Mouse (Mus musculus) hindbrain, postnatal 0 days (tissue): ENCODE results near the gene Tmem263. TPM values are rescaled to one million over a fixed set of nuclear protein-coding genes. Genes with fewer than 3 reads are reported as not detected.

Experiments
- ATAC-seq: fragments of 200-750 bp; cut with Nextera tagmentation; 2 replicates; pipeline ENCODE4 v1.8.0; 2017; ENCODE audit warnings: mild to moderate bottlenecking, moderate TSS enrichment, moderate library complexity
- DNase-seq: peaks from one replicate; pipeline ENCODE4 v3.0.0-alpha.2; 2015; ENCODE audit warnings: low spot score
- H3K27ac ChIP-seq: fragments of 300-500 bp; sonication (generic); 2 replicates; pipeline ENCODE4 v1.5.1; 2014; ENCODE audit warnings: mild to moderate bottlenecking
- H3K27me3 ChIP-seq: fragments of 300-500 bp; sonication (generic); 2 replicates; pipeline ENCODE4 v1.6.1; 2014; ENCODE audit warnings: low read length, mixed read lengths; ENCODE audit not compliant: insufficient read depth
- H3K36me3 ChIP-seq: fragments of 300-500 bp; sonication (generic); 2 replicates; pipeline ENCODE4 v1.6.1; 2014; ENCODE audit warnings: low read length, mixed read lengths; ENCODE audit not compliant: insufficient read depth
- H3K4me1 ChIP-seq: fragments of 300-500 bp; sonication (generic); 2 replicates; pipeline ENCODE4 v1.6.1; 2014; ENCODE audit warnings: antibody characterized with exemption, low read length, mixed read lengths; ENCODE audit not compliant: insufficient read depth
- H3K4me2 ChIP-seq: fragments of 300-500 bp; sonication (generic); 2 replicates; pipeline ENCODE4 v1.6.1; 2014; ENCODE audit warnings: low read depth, mild to moderate bottlenecking, low read length, moderate library complexity, mixed read lengths
- H3K4me3 ChIP-seq: fragments of 300-500 bp; sonication (generic); 2 replicates; pipeline ENCODE4 v1.5.1; 2014; ENCODE audit warnings: low read length
- H3K9ac ChIP-seq: fragments of 300-500 bp; sonication (generic); replicated peaks from 2 replicates; pipeline ENCODE4 v1.6.1; 2014; ENCODE audit warnings: mild to moderate bottlenecking, low read length, moderate library complexity, mixed read lengths
- H3K9me3 ChIP-seq: fragments of 300-500 bp; sonication (generic); 2 replicates; pipeline ENCODE4 v1.6.1; 2016; ENCODE audit warnings: low read length, mixed read lengths
- CTCF ChIP-seq: IDR thresholded peaks from 2 replicates; pipeline ENCODE4 v1.5.1; 2016; ENCODE audit warnings: antibody characterized with exemption, control low read depth, low read depth
- WGBS: fragments of 180-500 bp; shearing (Covaris S2); extraction: QIAGEN DNeasy Blood & Tissue Kit; methylation state at CpG from one replicate; pipeline ENCODE4 v1.1.7; 2014; 5-methylcytosine and 5-hydroxymethylcytosine counted together
- polyA plus RNA-seq: library from polyadenylated mRNA; unstranded; fragments of >200 nt; fragmentation: Nextera tagmentation; extraction: Ambion mirVana; gene quantifications from 2 replicates; pipeline ENCODE4 v1.2.1, GENCODE M21; 2015
- total RNA-seq: library from RNA; depleted of rRNA; stranded (reverse); fragments of >200 nt; gene quantifications from 2 replicates; pipeline ENCODE4 v1.2.3, GENCODE M21; 2014; rRNA removed

The Tmem263 gene
- total RNA-seq, result 20.4 and 21.1 TPM in 2 replicates
- 46.9 and 48.6 TPM in 2 replicates for polyA plus RNA-seq

DNA sequence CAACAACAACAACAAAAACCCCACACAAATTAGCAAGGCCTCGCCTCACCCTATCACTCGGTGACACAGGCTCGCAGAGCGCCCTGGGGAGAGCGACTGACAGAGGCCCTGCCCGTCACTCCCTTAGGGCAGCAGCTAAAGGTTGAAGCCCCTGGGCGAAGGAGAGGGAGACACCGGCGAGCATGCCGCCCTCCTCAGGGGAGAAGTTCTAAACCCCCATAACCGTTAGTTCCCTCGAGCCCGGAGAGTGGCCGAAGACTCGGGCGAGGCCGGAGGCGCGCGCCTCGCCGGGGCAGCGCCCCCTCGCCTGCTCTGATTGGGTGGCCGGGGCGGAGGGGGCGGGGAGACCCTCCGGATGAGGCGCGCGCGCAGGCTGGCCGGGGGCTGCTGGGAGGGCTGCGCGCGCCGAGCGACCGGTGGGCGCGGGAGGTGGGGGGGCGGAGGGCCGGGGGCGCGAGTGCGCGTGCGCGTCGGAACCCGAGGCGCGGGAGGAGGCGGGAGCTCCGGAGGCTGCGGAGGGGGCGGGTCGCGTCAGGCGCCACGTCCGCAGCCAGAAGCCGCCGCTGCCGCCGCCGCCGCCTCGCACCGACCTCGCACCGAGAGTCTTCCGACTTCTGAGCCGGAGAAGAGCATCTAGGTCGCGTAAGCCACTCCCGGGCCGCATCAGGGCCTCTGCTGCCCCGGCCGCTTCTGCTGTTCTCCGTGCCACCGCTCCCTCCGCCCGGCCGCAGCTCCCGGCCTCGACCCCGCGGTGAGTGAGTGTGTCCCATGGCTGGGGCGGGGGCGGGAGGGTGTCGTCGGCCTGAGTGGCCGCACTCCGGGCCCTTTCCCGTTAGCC, at the start of gene Tmem263, which contains the start of gene Fhl4:
Gene Tmem263, plus strand, starts transcription at position 381 of the 838 bp plus-strand sequence.
Gene Fhl4, minus strand, starts transcription at position 249 of the 838 bp plus-strand sequence.
- no peaks in the 10 kb centered on the region for H3K36me3 ChIP-seq
- DNase-seq, result peak; percentile 97

DNA sequence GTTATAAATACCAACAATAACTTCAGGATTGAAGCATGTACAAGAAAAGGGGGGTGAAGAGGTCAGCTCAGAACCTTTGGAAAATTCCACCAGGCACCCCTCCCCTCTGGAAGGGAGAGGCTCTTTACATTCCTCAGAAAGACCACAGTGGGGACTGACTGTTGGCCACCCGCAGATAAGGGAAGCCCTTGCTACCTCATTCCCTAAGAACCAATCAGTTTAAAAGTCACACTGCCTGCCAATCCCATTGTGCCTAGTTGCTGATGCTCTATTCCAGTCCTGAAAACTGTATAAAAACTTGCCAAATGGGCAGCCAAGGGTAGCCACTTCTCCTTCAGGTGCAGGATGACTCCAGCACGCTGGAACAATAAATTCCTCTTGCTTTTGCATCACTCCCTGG, 47.6 kb upstream of the Tmem263 start:
- H3K4me1 ChIP-seq, result no peaks in the 10 kb centered on the region
- ATAC-seq (no peak), DNase-seq (no peak)
- no peak overlapping the region for H3K27ac ChIP-seq
- WGBS, result 89% methylated on average over 2 of the region's 2 CpGs
- no peaks in the 10 kb centered on the region for H3K9me3 ChIP-seq
- no peak overlapping the region for H3K4me3 ChIP-seq
- no peak overlapping the region for H3K4me2 ChIP-seq
- H3K9ac ChIP-seq, result no peak overlapping the region
- H3K27me3 ChIP-seq, result no peaks in the 10 kb centered on the region
- no peaks in the 10 kb centered on the region for H3K36me3 ChIP-seq
- no peak for TF ChIP-seq CTCF

More for the DNA sequence above, at the start of gene Tmem263, which contains the start of gene Fhl4:
- H3K4me2 ChIP-seq, result peak within 1 kb of the TSS; percentile 76
- under 1% methylated on average over 70 of the region's 96 CpGs for WGBS
- peak within 1 kb of the TSS; percentile 92 for H3K9ac ChIP-seq
- H3K9me3 ChIP-seq, result no peaks in the 10 kb centered on the region
- peak within 1 kb of the TSS; percentile 95 for H3K4me3 ChIP-seq
- no peaks in the 10 kb centered on the region for H3K4me1 ChIP-seq
- ATAC-seq, result peak; percentile 98
- no peaks in the 10 kb centered on the region for H3K27me3 ChIP-seq
- no peak; the same call in 1 of the 2 replicates for TF ChIP-seq CTCF
- peak within 1 kb of the TSS; percentile 93 for H3K27ac ChIP-seq

DNA sequence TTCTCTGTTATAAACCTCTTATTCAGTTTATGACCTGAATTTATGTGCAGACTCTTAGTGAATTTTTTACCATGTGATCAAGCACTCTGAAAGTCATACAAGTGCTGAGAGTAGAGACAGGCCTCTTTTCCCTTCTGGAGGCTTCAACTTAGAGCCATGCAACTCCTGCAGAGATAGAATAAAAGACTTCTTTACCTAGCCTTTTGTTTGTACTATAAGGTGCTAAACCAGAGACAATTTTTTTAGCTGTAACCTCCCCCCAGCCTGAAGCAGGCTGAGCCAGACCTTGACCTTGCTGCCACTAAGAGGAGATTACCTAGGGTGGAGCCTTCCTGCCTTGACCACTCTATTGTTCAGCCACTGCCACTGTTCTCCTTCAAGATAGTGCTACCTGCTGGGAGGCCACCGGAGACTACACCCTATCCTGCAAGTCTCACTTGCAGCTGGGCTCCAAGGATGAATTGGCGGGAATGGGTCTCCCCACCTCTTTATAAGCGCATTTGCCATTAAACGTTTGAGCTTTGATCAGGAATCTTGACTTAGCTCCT, 30.7 kb upstream of the Tmem263 start:
- no peak for TF ChIP-seq CTCF

DNA sequence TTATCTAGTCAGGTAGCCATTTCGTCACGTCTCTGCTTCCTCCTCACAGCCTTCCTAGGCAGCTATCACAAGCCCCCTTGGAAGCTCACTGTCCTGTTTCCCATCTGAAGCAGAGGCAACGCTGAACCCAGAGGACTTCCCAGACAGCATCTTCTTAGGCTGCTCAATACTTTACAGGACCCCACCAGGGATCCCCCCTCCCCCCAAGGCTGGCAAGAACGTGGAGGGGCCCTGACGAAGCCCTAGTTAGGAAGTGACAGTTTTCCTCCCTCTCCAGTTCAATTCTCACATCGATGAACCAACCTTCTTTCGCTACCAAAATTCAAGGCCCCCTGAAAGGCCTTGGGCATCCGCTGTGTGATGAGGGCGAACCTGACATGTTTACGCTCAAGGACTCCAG, 586 bp upstream of the Tmem263 start:
- DNase-seq, result peak; percentile 43
- ATAC-seq, result peak; percentile 35
- WGBS, result under 1% methylated on average over 10 of the region's 10 CpGs

More for the DNA sequence above, 30.7 kb upstream of the Tmem263 start:
- Histone ChIP-seq H3K4me2 (no peak overlapping the region), H3K27me3 (no peaks in the 10 kb centered on the region), H3K27ac (no peak overlapping the region), H3K36me3 (no peaks in the 10 kb centered on the region), H3K9ac (no peak overlapping the region), H3K4me3 (no peak overlapping the region), H3K9me3 (no peaks in the 10 kb centered on the region), H3K4me1 (no peaks in the 10 kb centered on the region)
- DNase-seq (no peak), ATAC-seq (no peak)
- WGBS, result 57% methylated on average over 4 of the region's 4 CpGs

DNA sequence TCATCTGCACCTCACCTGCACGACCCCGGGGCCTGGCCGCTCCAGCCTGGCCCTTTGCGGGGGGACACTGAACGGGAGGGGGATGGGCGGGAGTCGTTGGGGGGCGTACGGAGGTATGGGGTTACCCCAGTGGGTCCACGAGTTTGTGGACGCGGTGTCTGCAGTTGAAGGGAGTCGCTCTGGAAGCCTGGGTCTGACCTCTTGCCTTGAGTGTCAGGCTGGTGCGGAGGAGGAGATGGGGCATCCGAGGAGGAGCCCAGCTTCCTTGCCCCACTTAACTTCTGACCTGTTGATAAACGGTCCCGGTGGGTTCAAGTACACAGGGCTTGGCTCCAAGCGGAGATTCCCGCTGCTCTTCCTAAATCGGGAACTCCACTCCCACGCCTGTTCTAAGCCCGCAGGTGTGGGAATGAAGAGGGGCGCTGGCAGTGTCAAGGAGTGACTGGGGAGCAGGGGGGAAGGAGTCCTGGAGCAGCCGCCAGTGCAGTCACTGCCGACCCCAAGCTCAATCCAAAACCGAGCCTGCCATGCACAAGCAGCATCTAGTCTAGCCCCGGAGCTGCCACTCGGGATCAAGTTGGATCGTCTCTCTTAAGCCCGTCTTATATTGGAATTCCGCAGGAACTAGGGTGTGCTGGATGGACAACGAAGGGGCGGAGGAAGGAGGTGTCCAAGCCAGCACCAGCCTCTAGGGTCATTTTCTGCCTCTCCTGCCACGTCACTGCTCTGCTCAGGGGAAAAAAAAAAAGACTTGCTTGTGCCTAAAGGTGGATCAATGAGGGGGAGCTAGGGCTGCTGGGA, 858 bp downstream of the Tmem263 start:
- Histone ChIP-seq H3K4me2 (peak overlapping the region; percentile 76), H3K27me3 (no peaks in the 10 kb centered on the region), H3K9me3 (no peaks in the 10 kb centered on the region), H3K4me3 (peak overlapping the region; percentile 95), H3K9ac (peak overlapping the region; percentile 92), H3K27ac (peak overlapping the region; percentile 93), H3K4me1 (no peaks in the 10 kb centered on the region), H3K36me3 (no peaks in the 10 kb centered on the region)
- TF ChIP-seq CTCF, result peak; percentile 14; the same call in 1 of the 2 replicates
- DNase-seq, result peak; percentile 35
- WGBS, result under 1% methylated on average over 32 of the region's 34 CpGs
- peak; percentile 16; the same call in 1 of the 2 replicates for ATAC-seq

More for the DNA sequence above, 586 bp upstream of the Tmem263 start:
- H3K9me3 ChIP-seq, result no peaks in the 10 kb centered on the region
- H3K27ac ChIP-seq, result peak overlapping the region; percentile 93
- peak overlapping the region; percentile 92 for H3K9ac ChIP-seq
- H3K27me3 ChIP-seq, result no peaks in the 10 kb centered on the region
- TF ChIP-seq CTCF, result no peak
- no peaks in the 10 kb centered on the region for H3K36me3 ChIP-seq
- H3K4me2 ChIP-seq, result peak overlapping the region; percentile 76
- peak overlapping the region; percentile 95 for H3K4me3 ChIP-seq
- H3K4me1 ChIP-seq, result no peaks in the 10 kb centered on the region

DNA sequence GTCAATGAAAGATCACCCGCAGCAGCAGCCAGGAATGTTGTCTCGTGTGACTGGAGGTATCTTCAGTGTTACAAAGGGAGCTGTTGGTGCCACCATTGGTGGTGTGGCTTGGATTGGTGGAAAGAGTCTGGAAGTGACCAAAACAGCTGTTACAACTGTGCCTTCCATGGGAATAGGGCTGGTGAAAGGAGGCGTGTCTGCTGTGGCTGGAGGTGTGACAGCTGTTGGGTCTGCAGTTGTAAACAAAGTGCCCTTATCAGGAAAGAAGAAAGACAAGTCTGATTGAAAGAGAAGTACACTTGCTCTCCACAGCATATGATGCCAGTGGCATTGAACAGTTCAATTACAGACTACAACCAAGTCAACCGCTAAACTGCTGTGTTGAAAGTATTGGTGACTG, 12.0 kb downstream of the Tmem263 start:
- Histone ChIP-seq H3K4me2 (no peak overlapping the region), H3K9ac (no peak overlapping the region), H3K36me3 (peaks cover 4% of the 10 kb centered on the region; the same call in 1 of the 2 replicates), H3K4me1 (no peaks in the 10 kb centered on the region), H3K9me3 (no peaks in the 10 kb centered on the region), H3K27me3 (no peaks in the 10 kb centered on the region), H3K4me3 (no peak overlapping the region), H3K27ac (no peak overlapping the region)
- DNase-seq, result no peak
- ATAC-seq, result no peak
- 90% methylated on average over 4 of the region's 4 CpGs for WGBS
- TF ChIP-seq CTCF, result no peak
